Mouse (Mus musculus): ENCODE data around the gene Trio. TPM values are rescaled to one million over a fixed set of nuclear protein-coding genes. Genes with fewer than 3 reads are reported as not detected.
A peak's percentile ranks its signal among the peaks of the same experiment; 100 is the strongest.

Trio gene
- polyA plus RNA-seq, 1 experiment = 56.3 TPM

DNA sequence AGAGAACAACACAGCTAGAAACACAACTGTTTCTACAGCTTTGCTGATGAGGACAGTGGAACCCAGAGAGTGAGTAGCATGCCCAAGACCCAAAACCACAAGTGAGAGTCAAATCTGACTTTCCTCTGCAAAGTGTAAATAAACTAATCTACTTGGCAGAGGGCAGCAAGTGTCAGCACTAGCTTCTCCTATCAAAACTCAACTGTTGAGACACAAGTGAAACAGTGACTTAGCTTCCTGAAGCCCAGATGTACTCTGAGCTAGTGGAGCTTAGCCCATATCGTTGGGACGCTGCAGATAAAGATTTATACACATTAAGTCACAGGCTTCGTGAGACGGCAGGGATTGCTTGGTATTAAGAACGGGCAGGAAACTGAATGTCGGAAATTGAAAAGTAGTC lies 60.8 kb downstream of the Trio start:
- Histone ChIP-seq H3ac (ENCODE audit: control insufficient read depth, insufficient read length) (no peak overlapping the region), H3K4me3 (no peak overlapping the region), H3K4me2 (ENCODE audit: low read depth) (no peak overlapping the region), H3K36me3 (ENCODE audit: control insufficient read depth, insufficient read depth) (peaks cover 4% of the 10 kb centered on the region), H3K27me3 (ENCODE audit: control insufficient read depth, insufficient read depth, insufficient read length) (no peaks in the 10 kb centered on the region), H3K79me2 (ENCODE audit: control insufficient read depth, insufficient read depth) (peaks cover 100% of the 10 kb centered on the region)
- TF ChIP-seq POLR2AphosphoS2 (IDR thresholded peaks at IDR 0.05; ENCODE audit: insufficient read length, low read depth) = no peak

DNA sequence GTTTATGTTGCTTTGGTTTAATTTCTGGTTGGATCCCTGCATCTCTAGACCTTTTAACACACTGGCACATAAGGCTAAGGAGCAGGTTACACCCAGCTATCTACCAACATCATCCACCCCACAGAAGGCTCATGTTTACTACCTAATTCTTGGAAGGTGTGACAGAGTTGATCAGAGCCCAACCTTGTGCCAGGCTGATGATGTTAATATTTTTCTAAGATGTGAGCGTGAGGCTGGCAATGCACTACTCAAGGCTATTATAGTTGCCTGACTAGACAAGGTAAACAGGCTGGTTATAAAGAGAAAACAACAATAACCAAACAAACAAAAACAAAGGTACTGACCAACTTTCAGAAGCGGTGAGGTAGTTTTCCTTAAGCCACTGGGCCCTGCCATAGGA lies 62.1 kb downstream of the Trio start:
- H3K4me3 ChIP-seq = no peak overlapping the region
- peaks cover 100% of the 10 kb centered on the region for H3K79me2 ChIP-seq (ENCODE audit: control insufficient read depth, insufficient read depth)
- H3K4me2 ChIP-seq (ENCODE audit: low read depth) = no peak overlapping the region
- H3K27me3 ChIP-seq (ENCODE audit: control insufficient read depth, insufficient read depth, insufficient read length) = no peaks in the 10 kb centered on the region
- TF ChIP-seq POLR2AphosphoS2 (IDR thresholded peaks at IDR 0.05; ENCODE audit: insufficient read length, low read depth) (no peak), MAX (IDR thresholded peaks at IDR 0.05; ENCODE audit: low read depth) (no peak), MYOD1 (IDR thresholded peaks at IDR 0.05; ENCODE audit: control insufficient read depth in 1 of 3, insufficient read length in 2 of 3, low read depth in 2 of 3) (no peak), POLR2A (IDR thresholded peaks at IDR 0.05; ENCODE audit: insufficient read length, low read depth) (no peak), USF1 (IDR thresholded peaks at IDR 0.05; ENCODE audit: low read depth) (no peak), TCF3 (IDR thresholded peaks at IDR 0.05; ENCODE audit: insufficient read length, low read depth) (no peak), MYOG (IDR thresholded peaks at IDR 0.05; ENCODE audit: control insufficient read depth in 1 of 3, insufficient read depth in 1 of 3, insufficient read length in 2 of 3, low read depth in 2 of 3) (no peak), E2F4 (IDR thresholded peaks at IDR 0.05; ENCODE audit: insufficient read depth) (no peak), SRF (IDR thresholded peaks at IDR 0.05; ENCODE audit: control insufficient read depth, insufficient read length, low read depth) (no peak), REST (IDR thresholded peaks at IDR 0.05; ENCODE audit: insufficient read depth, insufficient read length) (no peak), CEBPB (IDR thresholded peaks at IDR 0.05; ENCODE audit: insufficient read depth, poor library complexity, severe bottlenecking) (no peak), TCF12 (IDR thresholded peaks at IDR 0.05; ENCODE audit: insufficient read depth, poor library complexity, severe bottlenecking) (no peak)
- H3K36me3 ChIP-seq (ENCODE audit: control insufficient read depth, insufficient read depth) = peaks cover 4% of the 10 kb centered on the region
- H3ac ChIP-seq (ENCODE audit: control insufficient read depth, insufficient read length) = no peak overlapping the region

DNA sequence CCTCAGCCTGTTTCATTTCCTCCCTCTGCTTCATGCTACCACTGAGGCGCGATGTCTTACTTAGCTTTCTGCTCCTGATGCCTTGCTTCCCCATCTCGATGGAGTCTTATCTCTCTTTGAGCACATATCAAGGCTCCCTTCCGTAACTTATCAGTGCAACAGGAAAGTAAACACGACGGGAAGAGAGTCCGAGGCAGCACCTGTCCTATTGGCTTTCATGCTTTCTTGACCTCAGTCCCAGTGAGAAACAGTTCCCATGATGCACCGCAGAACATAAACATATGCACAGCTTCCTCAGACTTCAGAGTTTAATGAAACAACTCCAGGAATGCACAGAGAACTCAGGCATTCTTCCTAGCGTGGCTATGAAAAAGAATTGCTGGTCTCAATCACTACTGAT lies 65.0 kb downstream of the Trio start:
- H3K79me2 ChIP-seq (ENCODE audit: control insufficient read depth, insufficient read depth) = peaks cover 100% of the 10 kb centered on the region
- no peak overlapping the region for H3K4me2 ChIP-seq (ENCODE audit: low read depth)
- no peak overlapping the region for H3K4me3 ChIP-seq
- H3K27me3 ChIP-seq (ENCODE audit: control insufficient read depth, insufficient read depth, insufficient read length) = no peaks in the 10 kb centered on the region
- no peak for TF ChIP-seq E2F4 (IDR thresholded peaks at IDR 0.05; ENCODE audit: insufficient read depth)
- TF ChIP-seq POLR2A (IDR thresholded peaks at IDR 0.05; ENCODE audit: insufficient read length, low read depth) = no peak
- TF ChIP-seq MYOD1 (IDR thresholded peaks at IDR 0.05; ENCODE audit: control insufficient read depth in 1 of 3, insufficient read length in 2 of 3, low read depth in 2 of 3) = no peak
- no peak for TF ChIP-seq CEBPB (IDR thresholded peaks at IDR 0.05; ENCODE audit: insufficient read depth, poor library complexity, severe bottlenecking)
- TF ChIP-seq REST (IDR thresholded peaks at IDR 0.05; ENCODE audit: insufficient read depth, insufficient read length) = no peak
- TF ChIP-seq USF1 (IDR thresholded peaks at IDR 0.05; ENCODE audit: low read depth) = no peak
- no peak for TF ChIP-seq TCF3 (IDR thresholded peaks at IDR 0.05; ENCODE audit: insufficient read length, low read depth)
- TF ChIP-seq POLR2AphosphoS2 (IDR thresholded peaks at IDR 0.05; ENCODE audit: insufficient read length, low read depth) = no peak
- TF ChIP-seq MYOG (IDR thresholded peaks at IDR 0.05; ENCODE audit: control insufficient read depth in 1 of 3, insufficient read depth in 1 of 3, insufficient read length in 2 of 3, low read depth in 2 of 3) = no peak
- no peak for TF ChIP-seq MAX (IDR thresholded peaks at IDR 0.05; ENCODE audit: low read depth)
- no peak for TF ChIP-seq SRF (IDR thresholded peaks at IDR 0.05; ENCODE audit: control insufficient read depth, insufficient read length, low read depth)
- TF ChIP-seq TCF12 (IDR thresholded peaks at IDR 0.05; ENCODE audit: insufficient read depth, poor library complexity, severe bottlenecking) = no peak
- H3ac ChIP-seq (ENCODE audit: control insufficient read depth, insufficient read length) = no peak overlapping the region
- peaks cover 5% of the 10 kb centered on the region for H3K36me3 ChIP-seq (ENCODE audit: control insufficient read depth, insufficient read depth)

DNA sequence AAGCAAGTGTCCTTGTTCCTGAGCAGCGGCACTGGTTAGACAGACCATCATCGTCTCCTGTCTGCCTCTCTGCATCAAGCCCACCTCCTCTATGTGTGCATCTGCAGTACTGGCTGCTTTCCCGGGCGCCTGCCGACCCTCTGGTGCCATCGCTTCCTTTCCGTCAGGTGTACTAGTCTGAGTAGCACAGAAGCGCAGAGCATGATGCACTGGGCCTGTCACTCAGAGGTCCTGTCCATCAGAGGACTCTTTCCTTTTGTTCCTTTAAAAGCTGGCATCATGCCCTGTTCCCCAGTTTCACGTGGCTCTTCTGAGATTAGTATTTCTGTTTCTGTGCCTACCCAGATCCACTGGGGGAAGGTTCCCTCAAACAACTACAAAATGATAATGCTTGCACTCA lies 67.8 kb downstream of the Trio start:
- H3K36me3 ChIP-seq (ENCODE audit: control insufficient read depth, insufficient read depth) = peaks cover 5% of the 10 kb centered on the region
- no peak overlapping the region for H3K4me3 ChIP-seq
- no peak overlapping the region for H3ac ChIP-seq (ENCODE audit: control insufficient read depth, insufficient read length)
- TF ChIP-seq CEBPB (IDR thresholded peaks at IDR 0.05; ENCODE audit: insufficient read depth, poor library complexity, severe bottlenecking) = no peak
- no peak for TF ChIP-seq TCF3 (IDR thresholded peaks at IDR 0.05; ENCODE audit: insufficient read length, low read depth)
- TF ChIP-seq POLR2AphosphoS2 (IDR thresholded peaks at IDR 0.05; ENCODE audit: insufficient read length, low read depth) = peak; percentile 53
- no peak for TF ChIP-seq USF1 (IDR thresholded peaks at IDR 0.05; ENCODE audit: low read depth)
- no peaks in the 10 kb centered on the region for H3K27me3 ChIP-seq (ENCODE audit: control insufficient read depth, insufficient read depth, insufficient read length)
- peaks cover 100% of the 10 kb centered on the region for H3K79me2 ChIP-seq (ENCODE audit: control insufficient read depth, insufficient read depth)
- no peak overlapping the region for H3K4me2 ChIP-seq (ENCODE audit: low read depth)

DNA sequence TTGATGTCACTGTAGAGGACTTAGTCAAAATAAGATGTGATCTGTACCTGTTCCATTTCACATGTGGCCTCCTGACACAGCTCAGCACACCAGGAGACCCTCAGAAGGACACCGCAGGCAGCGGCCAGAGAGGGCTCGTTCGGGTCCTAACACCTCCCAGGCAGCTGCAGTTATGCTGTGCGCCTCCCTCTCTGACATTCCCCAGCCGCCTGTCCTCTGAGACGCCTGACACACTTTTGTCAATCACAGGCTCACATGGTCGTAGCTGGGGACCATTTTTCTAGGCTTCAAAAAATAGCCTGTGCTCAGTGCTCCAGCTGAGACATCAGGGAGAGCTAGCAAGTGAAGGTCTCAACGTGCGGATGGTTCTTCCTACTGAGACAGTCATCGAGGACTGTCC lies 70.0 kb downstream of the Trio start:
- TF ChIP-seq MYOD1 (IDR thresholded peaks at IDR 0.05; ENCODE audit: control insufficient read depth in 1 of 3, insufficient read length in 2 of 3, low read depth in 2 of 3) = peak in 1 of 3 experiments; percentile 6
- TF ChIP-seq USF1 (IDR thresholded peaks at IDR 0.05; ENCODE audit: low read depth) = no peak
- TF ChIP-seq MYOG (IDR thresholded peaks at IDR 0.05; ENCODE audit: control insufficient read depth in 1 of 3, insufficient read depth in 1 of 3, insufficient read length in 2 of 3, low read depth in 2 of 3) = peak in 1 of 3 experiments; percentile 39
- Histone ChIP-seq H3ac (ENCODE audit: control insufficient read depth, insufficient read length) (no peak overlapping the region), H3K4me2 (ENCODE audit: low read depth) (no peak overlapping the region), H3K79me2 (ENCODE audit: control insufficient read depth, insufficient read depth) (peaks cover 100% of the 10 kb centered on the region), H3K27me3 (ENCODE audit: control insufficient read depth, insufficient read depth, insufficient read length) (no peaks in the 10 kb centered on the region), H3K36me3 (ENCODE audit: control insufficient read depth, insufficient read depth) (peaks cover 5% of the 10 kb centered on the region), H3K4me3 (no peak overlapping the region)

Data from myocyte (in vitro differentiated cells).